Mouse (Mus musculus) neural tube, embryonic 11.5 days (tissue): ENCODE results near the gene Acpp. TPM values are rescaled to one million over a fixed set of nuclear protein-coding genes. Genes with fewer than 3 reads are reported as not detected.
A peak's percentile ranks its signal among the peaks of the same experiment; 100 is the strongest.

Source experiments
- ATAC-seq: fragments of 200-750 bp; cut with Nextera tagmentation; 2 replicates; pipeline ENCODE4 v1.8.0; 2017; ENCODE audit warnings: moderate number of reproducible peaks, mild to moderate bottlenecking, moderate TSS enrichment, moderate library complexity; ENCODE audit not compliant: insufficient read depth, low FRiP score, low TSS enrichment
- DNase-seq: peaks from one replicate; pipeline ENCODE4 v3.0.0-alpha.2; 2015; ENCODE audit warnings: low spot score
- H3K27ac ChIP-seq: fragments of 300-500 bp; sonication (generic); 2 replicates; pipeline ENCODE4 v1.5.1; 2014; ENCODE audit warnings: low read depth, mild to moderate bottlenecking, low read length
- H3K27me3 ChIP-seq: fragments of 300-500 bp; sonication (generic); 2 replicates; pipeline ENCODE4 v1.6.1; 2014; ENCODE audit warnings: mild to moderate bottlenecking, low read length, mixed read lengths; ENCODE audit not compliant: control insufficient read depth, insufficient read depth
- H3K36me3 ChIP-seq: fragments of 300-500 bp; sonication (generic); 2 replicates; pipeline ENCODE4 v1.6.1; 2014; ENCODE audit warnings: mild to moderate bottlenecking, low read length, moderate library complexity, mixed read lengths; ENCODE audit not compliant: control insufficient read depth, insufficient read depth
- H3K4me1 ChIP-seq: fragments of 300-500 bp; sonication (generic); 2 replicates; pipeline ENCODE4 v1.6.1; 2014; ENCODE audit warnings: low read length, mixed read lengths; ENCODE audit not compliant: control insufficient read depth, insufficient read depth
- H3K4me2 ChIP-seq: fragments of 300-500 bp; sonication (generic); 2 replicates; pipeline ENCODE4 v1.6.1; 2014; ENCODE audit warnings: low read depth, mild to moderate bottlenecking, moderate library complexity
- H3K4me3 ChIP-seq: fragments of 300-500 bp; sonication (generic); 2 replicates; pipeline ENCODE4 v1.5.1; 2014; ENCODE audit warnings: low read depth, low read length
- H3K9ac ChIP-seq: fragments of 300-500 bp; sonication (generic); 2 replicates; pipeline ENCODE4 v1.6.1; 2014; ENCODE audit warnings: mild to moderate bottlenecking, low read length
- H3K9me3 ChIP-seq: fragments of 300-500 bp; sonication (generic); 2 replicates; pipeline ENCODE4 v1.6.1; 2016; ENCODE audit warnings: low read length; ENCODE audit not compliant: control insufficient read depth
- WGBS: fragments of 180-500 bp; shearing (Covaris S2); extraction: QIAGEN DNeasy Blood & Tissue Kit; methylation state at CpG from one replicate; pipeline ENCODE4 v1.1.7; 2014; 5-methylcytosine and 5-hydroxymethylcytosine counted together
- polyA plus RNA-seq: library from polyadenylated mRNA; unstranded; fragments of >200 nt; fragmentation: Nextera tagmentation; extraction: Ambion mirVana; gene quantifications from 2 replicates; pipeline ENCODE4 v1.2.1, GENCODE M21; 2014

Gene Acpp
- polyA plus RNA-seq, 1 experiment from 2014 or later: 0.45 TPM

DNA sequence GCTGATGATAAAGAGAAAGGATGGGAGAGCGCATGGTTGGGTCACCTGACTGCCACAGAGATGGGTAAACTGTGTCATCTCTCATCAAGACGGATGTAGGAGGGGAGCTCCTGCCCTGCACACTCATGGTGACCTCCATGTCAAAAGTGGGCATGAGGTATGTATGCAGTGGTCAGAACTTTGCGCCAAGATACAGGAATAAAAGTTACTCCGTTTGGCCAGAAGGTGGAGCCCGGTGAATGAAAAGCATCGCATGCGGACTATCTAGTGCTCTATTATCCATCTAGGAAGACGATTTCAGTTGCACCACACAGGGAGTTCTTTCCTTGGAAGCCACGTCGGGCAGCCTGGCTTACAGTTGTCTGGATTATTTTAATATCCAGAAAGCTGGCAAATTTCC is 22.0 kb downstream of the Acpp start:
- Histone ChIP-seq H3K4me2 (no peak overlapping the region), H3K4me1 (no peaks in the 10 kb centered on the region), H3K27ac (no peak overlapping the region), H3K9me3 (no peaks in the 10 kb centered on the region), H3K9ac (no peak overlapping the region), H3K36me3 (no peaks in the 10 kb centered on the region), H3K4me3 (no peak overlapping the region), H3K27me3 (no peaks in the 10 kb centered on the region)
- peak; percentile 60 for DNase-seq
- WGBS: 17% methylated on average over 10 of the region's 10 CpGs
- ATAC-seq: peak; percentile 48; the same call in 1 of the 2 replicates

DNA sequence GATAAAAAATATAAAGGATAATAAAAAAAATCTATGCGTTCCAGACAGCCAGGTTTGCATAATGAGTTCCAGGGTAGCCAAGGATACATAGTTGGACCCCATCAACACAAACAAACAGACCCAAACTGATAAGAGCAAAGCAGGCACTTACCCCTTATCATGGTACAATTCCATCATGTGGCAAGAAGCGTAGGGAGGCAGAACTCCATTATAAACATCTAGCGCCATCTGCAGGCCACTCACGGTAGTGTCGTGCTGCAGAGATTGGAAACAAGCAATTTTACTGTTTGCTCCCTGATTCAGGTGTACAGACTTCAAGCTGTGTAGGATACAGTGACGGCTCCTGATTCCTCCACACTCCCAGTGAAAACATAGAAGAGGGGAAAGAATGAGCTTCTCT is 30.8 kb downstream of the Acpp start:
- Histone ChIP-seq H3K4me1 (no peaks in the 10 kb centered on the region), H3K27ac (no peak overlapping the region), H3K9me3 (no peaks in the 10 kb centered on the region), H3K27me3 (no peaks in the 10 kb centered on the region), H3K9ac (no peak overlapping the region), H3K4me3 (no peak overlapping the region), H3K36me3 (no peaks in the 10 kb centered on the region), H3K4me2 (no peak overlapping the region)
- DNase-seq: peak; percentile 74
- 14% methylated on average over 6 of the region's 6 CpGs for WGBS
- ATAC-seq: no peak

DNA sequence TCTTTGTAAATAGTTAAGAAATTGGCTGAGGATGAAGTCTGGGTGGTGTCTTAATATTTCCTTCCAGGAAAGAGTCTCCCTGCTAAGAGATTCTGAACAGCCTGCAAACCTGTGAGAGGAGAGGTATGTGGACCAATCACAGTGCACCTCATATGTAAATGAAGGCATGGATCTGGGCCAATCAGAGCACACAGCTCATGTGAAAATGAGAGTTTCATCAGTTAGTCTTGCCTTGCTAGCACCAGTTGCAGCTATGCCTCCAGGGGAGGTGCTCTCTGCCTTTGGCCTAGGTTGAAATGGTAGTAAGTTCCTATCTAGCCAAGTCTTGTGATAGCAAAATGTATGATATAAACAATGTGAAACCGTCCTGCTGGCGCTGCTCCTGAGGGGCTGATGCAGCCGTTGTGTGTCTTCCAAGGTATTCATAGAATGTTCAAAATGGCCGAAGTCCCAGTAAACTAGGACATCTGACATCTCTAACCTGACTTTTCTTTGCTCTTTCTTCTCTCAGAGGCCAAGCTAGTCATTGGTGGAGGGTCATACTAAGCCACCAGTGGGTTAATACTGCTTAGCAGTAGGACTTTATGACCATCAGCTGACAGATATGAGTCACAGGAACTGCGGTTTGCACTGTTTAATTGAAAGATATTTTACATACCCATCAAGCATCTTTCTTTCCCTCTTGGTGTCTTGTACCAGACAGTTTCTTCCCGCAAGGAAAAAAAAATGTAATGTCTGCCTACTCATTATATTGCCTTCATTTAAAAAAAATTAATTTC is 32.0 kb downstream of the Acpp start:
- no peak overlapping the region for H3K4me2 ChIP-seq
- ATAC-seq: no peak
- H3K4me3 ChIP-seq: no peak overlapping the region
- no peaks in the 10 kb centered on the region for H3K9me3 ChIP-seq
- no peak overlapping the region for H3K27ac ChIP-seq
- no peak for DNase-seq
- WGBS: 94% methylated on average over 6 of the region's 6 CpGs
- no peaks in the 10 kb centered on the region for H3K36me3 ChIP-seq
- no peak overlapping the region for H3K9ac ChIP-seq
- H3K27me3 ChIP-seq: no peaks in the 10 kb centered on the region
- H3K4me1 ChIP-seq: no peaks in the 10 kb centered on the region

GRCm38 (mm10) chr9:104304800-104305199 is 32.7 kb downstream of the Acpp start:
- DNase-seq (no peak), ATAC-seq (no peak)
- no peaks in the 10 kb centered on the region for H3K36me3 ChIP-seq
- no peak overlapping the region for H3K9ac ChIP-seq
- H3K27ac ChIP-seq: no peak overlapping the region
- no peak overlapping the region for H3K4me2 ChIP-seq
- H3K27me3 ChIP-seq: no peaks in the 10 kb centered on the region
- no peaks in the 10 kb centered on the region for H3K4me1 ChIP-seq
- WGBS: 76% methylated on average over 10 of the region's 10 CpGs
- no peaks in the 10 kb centered on the region for H3K9me3 ChIP-seq
- no peak overlapping the region for H3K4me3 ChIP-seq

DNA sequence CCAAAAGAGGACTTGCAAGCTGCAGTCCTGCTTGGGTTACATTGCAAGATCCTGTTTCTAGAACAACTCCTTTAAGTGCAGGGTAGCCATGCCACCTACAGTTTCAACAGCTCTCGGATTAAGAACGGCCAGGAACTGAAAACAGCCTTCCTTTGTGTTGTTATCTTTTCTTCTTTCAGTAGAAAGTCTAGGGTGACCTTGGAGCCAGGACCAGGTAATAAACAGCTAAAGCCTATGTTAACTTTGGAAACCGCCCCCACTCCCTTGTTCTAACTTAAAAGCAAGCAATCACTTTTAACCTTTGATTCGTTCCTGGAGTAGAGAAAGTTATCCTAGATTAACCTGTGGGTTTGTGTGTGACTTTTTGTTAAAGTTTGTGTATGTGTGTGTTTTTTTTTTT is 33.2 kb downstream of the Acpp start:
- no peaks in the 10 kb centered on the region for H3K9me3 ChIP-seq
- no peaks in the 10 kb centered on the region for H3K27me3 ChIP-seq
- H3K4me2 ChIP-seq: no peak overlapping the region
- no peak for ATAC-seq
- no peak overlapping the region for H3K27ac ChIP-seq
- DNase-seq: no peak
- no peaks in the 10 kb centered on the region for H3K4me1 ChIP-seq
- WGBS: 78% methylated on average over 4 of the region's 4 CpGs
- H3K4me3 ChIP-seq: no peak overlapping the region
- no peak overlapping the region for H3K9ac ChIP-seq
- no peaks in the 10 kb centered on the region for H3K36me3 ChIP-seq

DNA sequence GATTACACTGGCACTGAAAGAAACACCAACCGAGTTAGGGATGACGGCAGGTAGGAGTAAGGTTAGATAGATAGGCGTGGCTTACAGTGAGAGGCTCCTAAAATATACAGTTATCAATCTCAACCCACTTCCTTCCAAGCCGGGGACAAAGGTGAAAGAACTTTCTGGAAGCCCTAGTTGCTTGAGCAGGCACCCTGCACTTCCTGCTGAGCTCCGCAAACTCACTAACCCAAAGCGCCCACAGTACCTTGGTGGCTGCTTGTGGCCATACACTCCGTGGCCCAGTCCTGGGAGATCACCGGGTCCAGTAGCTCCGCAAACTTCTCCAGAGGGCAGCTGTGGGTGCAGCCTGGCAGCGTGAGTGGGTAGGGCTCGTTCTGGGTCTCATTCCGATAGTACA is 37.0 kb downstream of the Acpp start:
- 86% methylated on average over 12 of the region's 12 CpGs for WGBS
- Histone ChIP-seq H3K27ac (no peak overlapping the region), H3K9me3 (no peaks in the 10 kb centered on the region), H3K9ac (no peak overlapping the region), H3K4me2 (no peak overlapping the region), H3K4me1 (no peaks in the 10 kb centered on the region), H3K36me3 (no peaks in the 10 kb centered on the region), H3K27me3 (no peaks in the 10 kb centered on the region), H3K4me3 (no peak overlapping the region)
- ATAC-seq (no peak), DNase-seq (no peak)

DNA sequence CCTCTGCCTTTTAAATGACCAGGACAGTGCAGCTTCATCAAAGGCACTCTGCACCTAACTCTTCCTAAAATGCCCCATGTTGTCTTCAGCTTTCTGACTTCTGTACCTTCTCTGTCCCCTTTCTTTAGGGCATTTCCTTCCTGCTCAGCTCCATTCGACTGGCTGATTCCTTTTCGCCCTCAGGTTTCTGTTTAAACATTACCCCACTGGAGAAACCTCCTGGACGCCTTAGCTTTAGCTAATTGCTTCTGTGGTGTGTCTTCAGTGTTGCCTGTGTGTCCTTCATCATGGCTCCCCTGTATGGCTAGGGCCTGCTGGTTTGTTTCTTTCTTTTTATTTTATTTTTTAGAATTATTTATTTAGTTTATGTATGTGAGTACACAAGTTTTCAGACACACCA is 40.5 kb downstream of the Acpp start:
- Histone ChIP-seq H3K36me3 (no peaks in the 10 kb centered on the region), H3K9me3 (no peaks in the 10 kb centered on the region), H3K4me1 (no peaks in the 10 kb centered on the region), H3K4me3 (no peak overlapping the region), H3K4me2 (no peak overlapping the region), H3K27me3 (no peaks in the 10 kb centered on the region), H3K27ac (no peak overlapping the region), H3K9ac (no peak overlapping the region)
- DNase-seq: no peak
- no peak for ATAC-seq
- WGBS: 87% methylated on average over 3 of the region's 3 CpGs

GRCm38 (mm10) chr9:104284934-104285333 is 52.6 kb downstream of the Acpp start:
- H3K9me3 ChIP-seq: no peaks in the 10 kb centered on the region
- no peak overlapping the region for H3K4me2 ChIP-seq
- no peaks in the 10 kb centered on the region for H3K27me3 ChIP-seq
- no peaks in the 10 kb centered on the region for H3K4me1 ChIP-seq
- no peak overlapping the region for H3K27ac ChIP-seq
- no peak for DNase-seq
- no peak overlapping the region for H3K9ac ChIP-seq
- H3K4me3 ChIP-seq: no peak overlapping the region
- H3K36me3 ChIP-seq: no peaks in the 10 kb centered on the region
- WGBS: 72% methylated on average over 6 of the region's 6 CpGs
- ATAC-seq: no peak

GRCm38 (mm10) chr9:104282536-104282935 is 55.0 kb downstream of the Acpp start:
- DNase-seq (no peak), ATAC-seq (no peak)
- H3K4me1 ChIP-seq: no peaks in the 10 kb centered on the region
- H3K9ac ChIP-seq: no peak overlapping the region
- H3K4me2 ChIP-seq: no peak overlapping the region
- H3K4me3 ChIP-seq: no peak overlapping the region
- no peak overlapping the region for H3K27ac ChIP-seq
- no peaks in the 10 kb centered on the region for H3K9me3 ChIP-seq
- no peaks in the 10 kb centered on the region for H3K36me3 ChIP-seq
- no peaks in the 10 kb centered on the region for H3K27me3 ChIP-seq
- 27% methylated on average over 8 of the region's 8 CpGs for WGBS
